Mouse (Mus musculus): ENCODE measurements around the gene Gprc5b.

The Gprc5b gene

GRCm38 (mm10) chr7:118995007-118995406, at the start of gene Gprc5b:
TSS of gene Gprc5b (minus strand) at chr7:118995211.
- DNase-seq = peak; percentile 99

GRCm38 (mm10) chr7:119041502-119041901, 46.5 kb upstream of the Gprc5b start:
- DNase-seq = no peak

- DNase-seq = no peak
Observed at GRCm38 (mm10) chr7:119037581-119037980, 42.6 kb upstream of the Gprc5b start.

- no peak for DNase-seq
Observed at GRCm38 (mm10) chr7:119034243-119034961, 39.4 kb upstream of the Gprc5b start.

GRCm38 (mm10) chr7:119023394-119023921, 28.4 kb upstream of the Gprc5b start:
- peak; percentile 90 for DNase-seq

GRCm38 (mm10) chr7:119022238-119023156, 27.5 kb upstream of the Gprc5b start:
- no peak for DNase-seq

GRCm38 (mm10) chr7:119019537-119019936, 24.5 kb upstream of the Gprc5b start:
- peak; percentile 90 for DNase-seq

GRCm38 (mm10) chr7:119015736-119016135, 20.7 kb upstream of the Gprc5b start:
- no peak for DNase-seq

GRCm38 (mm10) chr7:119010854-119011529, 16.0 kb upstream of the Gprc5b start:
- peak; percentile 90 for DNase-seq

GRCm38 (mm10) chr7:119002501-119002900, 7.5 kb upstream of the Gprc5b start:
- peak; percentile 79 for DNase-seq

- DNase-seq = peak; percentile 83
Observed at GRCm38 (mm10) chr7:119001965-119002364, 7.0 kb upstream of the Gprc5b start.

- no peak for DNase-seq
Observed at GRCm38 (mm10) chr7:118999857-119000256, 4.8 kb upstream of the Gprc5b start.

GRCm38 (mm10) chr7:118996137-118996837, 1.3 kb upstream of the Gprc5b start:
- DNase-seq = peak; percentile 96

- DNase-seq = no peak
Observed at GRCm38 (mm10) chr7:118995671-118996070, 660 bp upstream of the Gprc5b start.

GRCm38 (mm10) chr7:118994231-118994842, 674 bp downstream of the Gprc5b start:
- DNase-seq = peak; percentile 95

GRCm38 (mm10) chr7:118993597-118994230, 1.3 kb downstream of the Gprc5b start:
- DNase-seq = peak; percentile 86

GRCm38 (mm10) chr7:118992623-118993405, 2.2 kb downstream of the Gprc5b start:
- peak; percentile 89 for DNase-seq

- peak; percentile 92 for DNase-seq
Observed at GRCm38 (mm10) chr7:118992080-118992560, 2.9 kb downstream of the Gprc5b start.

- peak; percentile 90 for DNase-seq
Observed at GRCm38 (mm10) chr7:118991341-118991884, 3.6 kb downstream of the Gprc5b start.

GRCm38 (mm10) chr7:118990282-118990681, 4.7 kb downstream of the Gprc5b start:
- DNase-seq = no peak
